Mouse (Mus musculus): ENCODE measurements around the gene Tspoap1.

Gene Tspoap1

GRCm38 (mm10) chr11:87760301-87761081 lies at the start of gene Tspoap1:
Gene Tspoap1, plus strand, starts transcription at chr11:87760541.
- peak; percentile 72 for DNase-seq

- no peak for DNase-seq
Measured at GRCm38 (mm10) chr11:87712188-87712587, 48.2 kb upstream of the Tspoap1 start.

GRCm38 (mm10) chr11:87715999-87716398 lies 44.3 kb upstream of the Tspoap1 start:
- DNase-seq: no peak

- no peak for DNase-seq
Measured at GRCm38 (mm10) chr11:87719526-87719925, 40.8 kb upstream of the Tspoap1 start.

GRCm38 (mm10) chr11:87720324-87720723 lies 40.0 kb upstream of the Tspoap1 start:
- DNase-seq: no peak

- no peak for DNase-seq
Measured at GRCm38 (mm10) chr11:87720839-87721238, 39.5 kb upstream of the Tspoap1 start.

GRCm38 (mm10) chr11:87722168-87722567 lies 38.2 kb upstream of the Tspoap1 start:
- DNase-seq: no peak

GRCm38 (mm10) chr11:87722891-87723290 lies 37.5 kb upstream of the Tspoap1 start:
- no peak for DNase-seq

GRCm38 (mm10) chr11:87725515-87725914 lies 34.8 kb upstream of the Tspoap1 start:
- DNase-seq: no peak

GRCm38 (mm10) chr11:87725964-87726562 lies 34.3 kb upstream of the Tspoap1 start:
- DNase-seq: no peak

- no peak for DNase-seq
Measured at GRCm38 (mm10) chr11:87727021-87727420, 33.3 kb upstream of the Tspoap1 start.

GRCm38 (mm10) chr11:87727471-87727870 lies 32.9 kb upstream of the Tspoap1 start:
- DNase-seq: no peak

GRCm38 (mm10) chr11:87728850-87729592 lies 31.3 kb upstream of the Tspoap1 start:
- DNase-seq: no peak

GRCm38 (mm10) chr11:87729593-87730185 lies 30.7 kb upstream of the Tspoap1 start:
- no peak for DNase-seq

GRCm38 (mm10) chr11:87730652-87731310 lies 29.6 kb upstream of the Tspoap1 start:
- no peak for DNase-seq

GRCm38 (mm10) chr11:87734346-87734745 lies 26.0 kb upstream of the Tspoap1 start:
- DNase-seq: no peak

GRCm38 (mm10) chr11:87735691-87736090 lies 24.6 kb upstream of the Tspoap1 start:
- DNase-seq: no peak

- peak; percentile 53 for DNase-seq
Measured at GRCm38 (mm10) chr11:87736647-87737134, 23.6 kb upstream of the Tspoap1 start.

- DNase-seq: peak; percentile 98
Measured at GRCm38 (mm10) chr11:87737175-87737740, 23.1 kb upstream of the Tspoap1 start, which contains the start of gene Supt4a. Gene Supt4a, plus strand, starts transcription at chr11:87737552.

- DNase-seq: no peak
Measured at GRCm38 (mm10) chr11:87743691-87744090, 16.6 kb upstream of the Tspoap1 start.

GRCm38 (mm10) chr11:87744964-87745363 lies 15.4 kb upstream of the Tspoap1 start:
- DNase-seq: no peak
